Mouse (Mus musculus): ENCODE results near the gene Crmp1. TPM values are rescaled to one million over a fixed set of nuclear protein-coding genes. Genes with fewer than 3 reads are reported as not detected.

Gene Crmp1
- polyA plus RNA-seq, 1 experiment from 2014 or later: 776 TPM

GRCm38 (mm10) chr5:37214614-37215013, 27.1 kb upstream of the Crmp1 start:
- no peaks in the 10 kb centered on the region for H3K9me3 ChIP-seq
- H3K27me3 ChIP-seq: no peaks in the 10 kb centered on the region
- H3K4me2 ChIP-seq: no peak overlapping the region
- H3K4me3 ChIP-seq: no peak overlapping the region
- H3K4me1 ChIP-seq (replicated peaks): peaks cover 50% of the 10 kb centered on the region
- peak; percentile 72 for ATAC-seq (ENCODE audit: low read depth)
- 30% methylated on average over 6 of the region's 6 CpGs for WGBS
- no peaks in the 10 kb centered on the region for H3K36me3 ChIP-seq
- H3K9ac ChIP-seq: 0 out of 2 replicates have a peak overlapping the region, but pooled peaks have one; percentile 19
- H3K27ac ChIP-seq (replicated peaks): peak overlapping the region; percentile 85

DNA sequence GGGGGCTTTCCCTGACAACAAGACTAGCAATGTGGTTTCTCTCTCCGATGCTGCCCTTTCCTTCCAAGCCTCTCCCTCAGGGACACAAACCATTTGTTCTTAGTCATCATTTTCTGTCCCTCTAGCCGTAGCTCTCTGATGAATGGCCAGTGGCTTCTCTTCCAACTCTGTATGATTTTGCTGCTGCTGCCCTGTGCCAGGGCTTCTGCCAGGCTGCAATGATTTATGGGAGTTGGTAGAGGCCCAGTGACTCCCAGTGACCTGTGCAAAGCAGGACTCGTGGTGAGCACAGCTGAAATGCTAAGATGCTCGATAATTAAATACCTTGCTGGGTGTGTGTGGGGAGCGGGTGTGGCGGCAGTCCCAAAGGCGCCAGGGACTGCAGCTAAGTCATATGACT, 26.5 kb upstream of the Crmp1 start:
- H3K4me3 ChIP-seq: no peak overlapping the region
- no peak overlapping the region for H3K9ac ChIP-seq
- H3K4me2 ChIP-seq: no peak overlapping the region
- no peak for ATAC-seq (ENCODE audit: low read depth)
- no peaks in the 10 kb centered on the region for H3K9me3 ChIP-seq
- H3K36me3 ChIP-seq: no peaks in the 10 kb centered on the region
- peak overlapping the region; percentile 85 for H3K27ac ChIP-seq (replicated peaks)
- no peaks in the 10 kb centered on the region for H3K27me3 ChIP-seq
- 55% methylated on average over 7 of the region's 7 CpGs for WGBS
- H3K4me1 ChIP-seq (replicated peaks): peaks cover 48% of the 10 kb centered on the region

DNA sequence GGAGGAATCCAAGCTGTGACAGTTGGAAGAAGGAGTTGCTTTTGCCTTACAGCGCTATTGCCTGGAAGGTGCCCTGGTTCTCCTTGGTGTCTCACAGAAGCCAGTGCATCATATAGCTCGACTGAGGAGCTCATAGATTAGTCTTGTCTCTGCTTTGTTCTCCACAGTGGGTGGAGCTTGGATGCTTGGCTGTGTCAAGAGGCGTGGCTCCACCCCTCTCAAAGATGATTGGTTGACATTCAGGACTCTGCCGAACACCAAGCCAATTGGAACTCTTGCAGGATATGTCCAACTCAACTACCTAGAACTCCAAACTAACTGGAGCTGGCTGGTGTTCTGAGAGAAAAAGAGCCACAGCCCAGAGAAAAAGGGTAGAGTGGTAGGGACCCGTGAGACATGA, 22.1 kb upstream of the Crmp1 start:
- no peak overlapping the region for H3K9ac ChIP-seq
- H3K36me3 ChIP-seq: no peaks in the 10 kb centered on the region
- H3K27ac ChIP-seq (replicated peaks): 0 out of 2 replicates have a peak overlapping the region, but pooled peaks have one; percentile 10
- peaks cover 52% of the 10 kb centered on the region for H3K4me1 ChIP-seq (replicated peaks)
- no peak for ATAC-seq (ENCODE audit: low read depth)
- no peaks in the 10 kb centered on the region for H3K27me3 ChIP-seq
- H3K4me3 ChIP-seq: no peak overlapping the region
- no peak overlapping the region for H3K4me2 ChIP-seq
- no peaks in the 10 kb centered on the region for H3K9me3 ChIP-seq
- WGBS: 40% methylated on average over 5 of the region's 5 CpGs

DNA sequence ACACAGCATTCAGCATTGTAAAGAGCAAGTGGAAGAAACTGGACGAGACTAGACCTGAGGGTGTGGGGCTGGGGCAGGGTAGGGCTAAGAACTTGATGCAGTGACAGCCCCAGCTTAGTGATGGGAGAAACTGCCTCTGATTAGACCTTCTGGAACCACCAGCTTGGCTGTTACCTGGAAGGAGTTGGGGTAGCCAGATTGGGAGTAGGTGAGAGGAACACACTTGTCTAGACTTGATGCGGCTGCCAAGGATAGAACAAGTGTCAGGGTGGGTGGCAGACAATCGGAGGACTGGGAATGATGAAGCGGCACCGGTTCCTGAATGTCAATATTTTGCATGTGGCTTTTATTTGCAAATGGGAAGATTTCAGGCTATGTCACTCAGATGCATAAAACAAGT, 21.2 kb upstream of the Crmp1 start:
- peak overlapping the region; percentile 81 for H3K27ac ChIP-seq (replicated peaks)
- WGBS: 81% methylated on average over 5 of the region's 5 CpGs
- no peak for ATAC-seq (ENCODE audit: low read depth)

GRCm38 (mm10) chr5:37221563-37221962, 20.2 kb upstream of the Crmp1 start:
- no peak overlapping the region for H3K4me3 ChIP-seq
- no peaks in the 10 kb centered on the region for H3K9me3 ChIP-seq
- no peaks in the 10 kb centered on the region for H3K36me3 ChIP-seq
- no peak overlapping the region for H3K4me2 ChIP-seq
- ATAC-seq (ENCODE audit: low read depth): peak; percentile 79
- H3K27ac ChIP-seq (replicated peaks): peak overlapping the region; percentile 81
- no peak overlapping the region for H3K9ac ChIP-seq
- peaks cover 45% of the 10 kb centered on the region for H3K4me1 ChIP-seq (replicated peaks)
- 15% methylated on average over 6 of the region's 6 CpGs for WGBS
- H3K27me3 ChIP-seq: no peaks in the 10 kb centered on the region

More for the DNA sequence above, 21.2 kb upstream of the Crmp1 start:
- Histone ChIP-seq H3K27me3 (no peaks in the 10 kb centered on the region), H3K9me3 (no peaks in the 10 kb centered on the region), H3K36me3 (no peaks in the 10 kb centered on the region), H3K4me2 (no peak overlapping the region), H3K4me1 (replicated peaks) (peaks cover 45% of the 10 kb centered on the region), H3K9ac (no peak overlapping the region), H3K4me3 (no peak overlapping the region)

GRCm38 (mm10) chr5:37222316-37222715, 19.4 kb upstream of the Crmp1 start:
- Histone ChIP-seq H3K27me3 (no peaks in the 10 kb centered on the region), H3K9ac (no peak overlapping the region), H3K4me1 (replicated peaks) (peaks cover 45% of the 10 kb centered on the region), H3K4me3 (no peak overlapping the region), H3K4me2 (no peak overlapping the region), H3K9me3 (no peaks in the 10 kb centered on the region), H3K27ac (replicated peaks) (peak overlapping the region; percentile 81), H3K36me3 (no peaks in the 10 kb centered on the region)
- 26% methylated on average over 8 of the region's 8 CpGs for WGBS
- 0 out of 2 replicates have a peak, but pooled peaks have one; percentile 28 for ATAC-seq (ENCODE audit: low read depth)

DNA sequence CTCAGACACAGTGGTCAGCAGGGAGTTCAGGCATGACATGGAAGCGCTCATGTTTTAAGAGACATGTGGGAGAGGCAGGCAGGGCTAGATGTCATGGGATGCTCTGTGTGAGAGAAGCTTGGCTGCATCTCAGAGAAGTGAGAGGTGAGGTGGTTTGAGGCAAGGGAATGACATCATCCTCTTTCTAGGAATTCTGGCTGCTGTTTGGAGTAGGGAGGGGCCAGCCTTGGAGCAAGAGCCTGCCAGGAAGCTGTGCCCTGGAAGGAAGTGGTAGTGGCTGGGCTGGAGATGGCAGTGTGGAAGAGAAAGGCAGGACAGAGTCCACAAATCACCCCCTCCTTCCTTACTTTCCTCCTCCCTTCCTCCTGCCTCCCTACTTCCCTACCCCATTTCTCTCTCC, 16.0 kb upstream of the Crmp1 start:
- Histone ChIP-seq H3K27ac (replicated peaks) (no peak overlapping the region), H3K36me3 (no peaks in the 10 kb centered on the region), H3K4me2 (no peak overlapping the region), H3K4me3 (no peak overlapping the region), H3K9me3 (no peaks in the 10 kb centered on the region), H3K4me1 (replicated peaks) (peaks cover 41% of the 10 kb centered on the region), H3K27me3 (no peaks in the 10 kb centered on the region), H3K9ac (no peak overlapping the region)
- WGBS: 89% methylated on average over 1 of the region's 1 CpGs
- ATAC-seq (ENCODE audit: low read depth): no peak

- Histone ChIP-seq H3K4me2 (no peak overlapping the region), H3K4me1 (replicated peaks) (peaks cover 18% of the 10 kb centered on the region), H3K9ac (no peak overlapping the region), H3K27ac (replicated peaks) (peak overlapping the region; percentile 20), H3K36me3 (no peaks in the 10 kb centered on the region), H3K9me3 (no peaks in the 10 kb centered on the region), H3K27me3 (no peaks in the 10 kb centered on the region), H3K4me3 (no peak overlapping the region)
- WGBS: 59% methylated on average over 6 of the region's 6 CpGs
- ATAC-seq (ENCODE audit: low read depth): no peak
These were observed 13.6 kb upstream of the Crmp1 start for GRCm38 (mm10) chr5:37227956-37228680.

DNA sequence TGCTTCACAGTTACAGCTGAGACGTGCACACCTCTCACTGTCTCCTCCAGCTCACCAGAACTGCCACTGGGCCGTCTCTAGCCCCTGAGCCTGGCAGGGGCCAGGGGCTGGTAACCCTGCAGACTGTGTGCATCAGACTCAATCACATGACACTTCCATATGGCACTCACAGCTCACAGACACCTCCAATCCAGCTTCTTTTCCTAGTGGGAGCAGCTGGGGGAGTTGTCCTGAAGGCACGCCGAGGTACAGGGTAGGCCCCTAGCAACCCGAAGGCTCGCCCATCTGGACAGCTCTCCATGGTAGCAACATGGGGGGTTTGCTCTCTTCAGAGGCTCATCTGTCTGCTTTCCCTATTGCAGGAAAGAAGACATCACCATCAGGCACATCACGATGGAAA, 12.8 kb upstream of the Crmp1 start:
- Histone ChIP-seq H3K27ac (replicated peaks) (peak overlapping the region; percentile 20), H3K4me2 (no peak overlapping the region)
- 32% methylated on average over 7 of the region's 7 CpGs for WGBS

GRCm38 (mm10) chr5:37233010-37233557, 8.7 kb upstream of the Crmp1 start:
- Histone ChIP-seq H3K36me3 (no peaks in the 10 kb centered on the region), H3K9me3 (no peaks in the 10 kb centered on the region), H3K4me2 (no peak overlapping the region), H3K4me1 (replicated peaks) (peaks cover 14% of the 10 kb centered on the region), H3K9ac (no peak overlapping the region), H3K27ac (replicated peaks) (no peak overlapping the region), H3K27me3 (peaks cover 9% of the 10 kb centered on the region), H3K4me3 (no peak overlapping the region)
- WGBS: 46% methylated on average over 9 of the region's 9 CpGs
- no peak for ATAC-seq (ENCODE audit: low read depth)

More for the DNA sequence above, 12.8 kb upstream of the Crmp1 start:
- Histone ChIP-seq H3K27me3 (no peaks in the 10 kb centered on the region), H3K9ac (no peak overlapping the region), H3K9me3 (no peaks in the 10 kb centered on the region), H3K36me3 (no peaks in the 10 kb centered on the region), H3K4me1 (replicated peaks) (peaks cover 18% of the 10 kb centered on the region), H3K4me3 (no peak overlapping the region)
- ATAC-seq (ENCODE audit: low read depth): peak; percentile 64; the same call in 1 of the 2 replicates

GRCm38 (mm10) chr5:37238654-37239053, 3.1 kb upstream of the Crmp1 start:
- no peak for ATAC-seq (ENCODE audit: low read depth)
- Histone ChIP-seq H3K4me2 (no peak overlapping the region), H3K4me3 (no peak overlapping the region), H3K4me1 (replicated peaks) (peaks cover 34% of the 10 kb centered on the region), H3K36me3 (no peaks in the 10 kb centered on the region), H3K27ac (replicated peaks) (no peak overlapping the region), H3K9ac (no peak overlapping the region), H3K27me3 (peaks cover 45% of the 10 kb centered on the region), H3K9me3 (no peaks in the 10 kb centered on the region)
- 44% methylated on average over 2 of the region's 2 CpGs for WGBS

DNA sequence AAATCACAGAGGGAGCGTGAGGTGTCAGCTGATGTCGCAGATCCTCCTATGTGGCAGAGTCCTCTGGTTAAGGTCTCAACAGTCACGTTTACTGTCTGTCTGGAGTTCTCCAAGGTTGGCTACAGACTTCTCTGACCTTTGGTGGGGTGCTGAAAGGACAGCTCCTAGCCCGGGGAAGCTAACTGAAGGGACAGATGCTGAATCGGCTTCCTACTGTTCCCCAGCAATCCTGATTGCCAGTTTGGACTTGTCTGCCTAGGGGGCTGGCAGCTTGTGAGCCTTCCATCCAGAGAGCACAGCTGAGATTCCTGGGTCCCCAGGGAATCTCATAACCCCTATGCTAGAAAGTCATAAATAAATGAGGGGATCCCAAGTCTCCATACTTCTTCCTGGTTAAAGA, 1.2 kb upstream of the Crmp1 start:
- H3K27ac ChIP-seq (replicated peaks): peak overlapping the region; percentile 98
- peak overlapping the region; percentile 90; the same call in 1 of the 2 replicates for H3K4me2 ChIP-seq
- H3K4me3 ChIP-seq: no peak overlapping the region
- H3K9me3 ChIP-seq: no peaks in the 10 kb centered on the region
- no peak for ATAC-seq (ENCODE audit: low read depth)
- H3K36me3 ChIP-seq: no peaks in the 10 kb centered on the region
- H3K9ac ChIP-seq: no peak overlapping the region
- H3K27me3 ChIP-seq: peaks cover 41% of the 10 kb centered on the region
- WGBS: 4% methylated on average over 5 of the region's 5 CpGs
- H3K4me1 ChIP-seq (replicated peaks): peaks cover 51% of the 10 kb centered on the region

Data from neural tube, embryonic 13.5 days (tissue).